Mouse (Mus musculus) lung, postnatal 0 days (tissue): ENCODE measurements at regions not wholly inside any gene's neighbourhood (a gene's known extent, or its start where the extent isn't known, plus 50 kb on each side); places are given as distances from the start of the nearest gene placed in this dataset.

Experiments
- CTCF ChIP-seq: IDR thresholded peaks from 2 replicates; pipeline ENCODE4 v1.5.1; 2016; ENCODE audit warnings: antibody characterized with exemption, mild to moderate bottlenecking
- EP300 ChIP-seq: IDR thresholded peaks from 2 replicates; pipeline ENCODE4 v1.6.1; 2016; ENCODE audit warnings: antibody characterized with exemption, mild to moderate bottlenecking, control low read depth

GRCm38 (mm10) chr13:5315011-5315410, 546.3 kb upstream of the Klf6 start:
- TF ChIP-seq CTCF = no peak
- no peak for TF ChIP-seq EP300
